Mouse (Mus musculus) myocyte (in vitro differentiated cells): ENCODE data around the gene Npepps.
"Not testable (repeated sequence)": the region's sequence is repeated elsewhere in the genome, so short reads cannot be mapped to it uniquely, and the experiment has no call there.

Experiments used
- CEBPB ChIP-seq: IDR thresholded peaks from 2 replicates; pipeline ENCODE4 v1.6.1; 2011; ENCODE audit warnings: mild to moderate bottlenecking, moderate library complexity; ENCODE audit not compliant: poor library complexity, insufficient read depth, severe bottlenecking
- E2F4 ChIP-seq: IDR thresholded peaks from one replicate; pipeline ENCODE4 v1.6.1; 2011; ENCODE audit warnings: mild to moderate bottlenecking, control low read depth, moderate library complexity; ENCODE audit not compliant: insufficient read depth
- MAX ChIP-seq: IDR thresholded peaks from one replicate; pipeline ENCODE4 v1.6.1; 2011; ENCODE audit warnings: low read depth, mild to moderate bottlenecking, control low read depth
- MYOD1 ChIP-seq, 3 experiments: IDR thresholded peaks; one replicate each; pipeline ENCODE4 v1.6.1; 2011; ENCODE audit warnings: control low read depth in 2 of 3, low read depth in 2 of 3, mild to moderate bottlenecking in 2 of 3, moderate library complexity in 1 of 3; ENCODE audit not compliant: insufficient read length in 2 of 3, control insufficient read depth in 1 of 3
- MYOG ChIP-seq, 3 experiments: IDR thresholded peaks; one replicate each; pipeline ENCODE4 v1.6.1; 2011; ENCODE audit warnings: control low read depth in 2 of 3, low read depth in 2 of 3, mild to moderate bottlenecking in 2 of 3; ENCODE audit not compliant: insufficient read length in 2 of 3, control insufficient read depth in 1 of 3, insufficient read depth in 1 of 3
- POLR2A ChIP-seq: IDR thresholded peaks from one replicate; pipeline ENCODE4 v1.6.1; 2011; ENCODE audit warnings: low read depth, mild to moderate bottlenecking, control low read depth, moderate library complexity; ENCODE audit not compliant: insufficient read length
- POLR2AphosphoS2 ChIP-seq: IDR thresholded peaks from one replicate; pipeline ENCODE4 v1.6.1; 2011; ENCODE audit warnings: low read depth, control low read depth; ENCODE audit not compliant: insufficient read length
- REST ChIP-seq: IDR thresholded peaks from one replicate; pipeline ENCODE4 v1.6.1; 2011; ENCODE audit warnings: mild to moderate bottlenecking, control low read depth, moderate library complexity; ENCODE audit not compliant: insufficient read depth, insufficient read length
- SRF ChIP-seq: IDR thresholded peaks from one replicate; pipeline ENCODE4 v1.6.1; 2011; ENCODE audit warnings: low read depth; ENCODE audit not compliant: control insufficient read depth, insufficient read length
- TCF12 ChIP-seq: IDR thresholded peaks from one replicate; pipeline ENCODE4 v1.6.1; 2011; ENCODE audit warnings: mild to moderate bottlenecking, control low read depth; ENCODE audit not compliant: poor library complexity, insufficient read depth, severe bottlenecking
- TCF3 ChIP-seq: IDR thresholded peaks from one replicate; pipeline ENCODE4 v1.6.1; 2011; ENCODE audit warnings: low read depth, control low read depth; ENCODE audit not compliant: insufficient read length
- USF1 ChIP-seq: IDR thresholded peaks from one replicate; pipeline ENCODE4 v1.6.1; 2011; ENCODE audit warnings: low read depth, mild to moderate bottlenecking, control low read depth, moderate library complexity

DNA sequence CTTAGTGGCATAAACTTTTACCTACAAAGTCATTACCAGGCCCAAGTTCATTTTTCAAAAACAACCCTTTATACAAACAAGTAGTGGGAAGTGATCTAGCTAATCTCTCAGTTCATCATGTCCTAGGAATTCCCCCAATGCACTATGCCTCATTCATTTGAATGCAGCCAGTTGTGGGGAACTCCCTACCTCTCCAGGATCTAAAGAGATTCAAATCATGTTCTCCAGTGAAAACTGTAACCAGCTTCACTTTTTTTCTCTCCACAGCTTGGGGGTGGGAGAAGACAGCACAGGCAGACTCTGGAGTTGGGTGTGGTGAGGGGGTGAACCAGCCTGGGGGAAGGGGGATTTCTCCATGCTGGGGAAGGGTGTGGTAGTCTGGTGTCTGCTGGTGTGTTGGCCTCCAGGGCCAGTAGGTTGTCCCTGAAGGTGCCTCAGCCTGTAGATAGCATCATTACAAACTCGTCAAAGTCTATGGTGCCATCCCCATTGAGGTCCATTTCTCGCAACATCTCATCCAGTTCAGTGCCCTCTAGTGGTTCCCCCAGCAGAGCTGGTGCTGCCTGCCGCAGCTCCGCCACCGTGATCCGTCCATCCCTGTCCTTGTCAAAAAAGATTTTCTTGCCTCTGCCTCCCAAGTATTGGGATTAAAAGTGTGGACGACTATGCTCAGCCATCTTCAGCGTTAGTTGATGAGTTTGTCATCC, 41.6 kb upstream of the Npepps start:
- not testable (repeated sequence) for TF ChIP-seq MAX; POLR2AphosphoS2; TCF12; TCF3; POLR2A; USF1; MYOG (IDR thresholded peaks at IDR 0.05; ENCODE audit: control insufficient read depth in 1 of 3, insufficient read depth in 1 of 3, insufficient read length in 2 of 3, low read depth in 2 of 3); E2F4; CEBPB; MYOD1 (IDR thresholded peaks at IDR 0.05; ENCODE audit: control insufficient read depth in 1 of 3, insufficient read length in 2 of 3, low read depth in 2 of 3); REST; SRF
